Mouse (Mus musculus) intestine, embryonic 15.5 days (tissue): ENCODE results near the gene Stim1. TPM values are rescaled to one million over a fixed set of nuclear protein-coding genes. Genes with fewer than 3 reads are reported as not detected.

Experiments
- ATAC-seq: fragments of 200-750 bp; cut with Nextera tagmentation; 2 replicates; pipeline ENCODE4 v1.8.0; 2017; ENCODE audit warnings: moderate TSS enrichment, moderate library complexity
- H3K27ac ChIP-seq: fragments of 300-500 bp; sonication (generic); 2 replicates; pipeline ENCODE4 v1.5.1; 2015; ENCODE audit warnings: mild to moderate bottlenecking, inconsistent platforms
- H3K27me3 ChIP-seq: fragments of 300-500 bp; sonication (generic); replicated peaks from 2 replicates; pipeline ENCODE4 v1.6.1; 2015; ENCODE audit warnings: inconsistent platforms
- H3K36me3 ChIP-seq: fragments of 300-500 bp; sonication (generic); 2 replicates; pipeline ENCODE4 v1.6.1; 2015; ENCODE audit warnings: inconsistent platforms
- H3K4me1 ChIP-seq: fragments of 300-500 bp; sonication (generic); replicated peaks from 2 replicates; pipeline ENCODE4 v1.6.1; 2015; ENCODE audit warnings: inconsistent platforms
- H3K4me2 ChIP-seq: fragments of 300-500 bp; sonication (generic); replicated peaks from 2 replicates; pipeline ENCODE4 v1.6.1; 2015; ENCODE audit warnings: mild to moderate bottlenecking, inconsistent platforms
- H3K4me3 ChIP-seq: fragments of 300-500 bp; sonication (generic); replicated peaks from 2 replicates; pipeline ENCODE4 v1.5.1; 2015; ENCODE audit warnings: inconsistent platforms
- H3K9ac ChIP-seq: fragments of 300-500 bp; sonication (generic); 2 replicates; pipeline ENCODE4 v1.6.1; 2015; ENCODE audit warnings: inconsistent platforms
- H3K9me3 ChIP-seq: fragments of 300-500 bp; sonication (generic); 2 replicates; pipeline ENCODE4 v1.6.1; 2016; ENCODE audit warnings: inconsistent platforms
- WGBS: fragments of 180-500 bp; shearing (Covaris S2); methylation state at CpG from one replicate; pipeline ENCODE4 v1.1.7; 2015; 5-methylcytosine and 5-hydroxymethylcytosine counted together
- polyA plus RNA-seq: library from polyadenylated mRNA; unstranded; fragments of >200 nt; fragmentation: Nextera tagmentation; extraction: Ambion mirVana; gene quantifications from 2 replicates; pipeline ENCODE4 v1.2.1, GENCODE M21; 2015

Stim1 gene
- polyA plus RNA-seq, 1 experiment from 2014 or later: 20.1 TPM

DNA sequence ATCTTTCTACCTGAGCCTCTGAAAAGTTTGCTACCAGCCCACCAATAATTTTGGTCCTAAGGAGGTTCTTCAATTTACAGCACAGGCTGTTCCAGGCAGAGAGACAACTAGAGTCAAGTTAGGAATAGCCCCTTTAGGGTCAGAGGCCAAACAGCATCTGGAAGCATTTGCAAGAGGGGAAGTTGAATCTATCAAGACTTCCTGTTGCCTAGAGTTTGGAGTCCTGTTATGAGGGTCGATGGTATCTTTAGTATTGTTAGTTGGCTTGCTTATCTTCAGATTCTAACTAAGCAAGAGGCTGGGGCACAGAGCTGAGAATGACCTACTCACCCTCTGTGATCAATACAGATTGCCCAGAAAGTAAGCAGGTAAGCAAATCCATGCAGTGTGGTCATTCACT is 46.5 kb downstream of the Stim1 start:
- no peak overlapping the region for H3K4me3 ChIP-seq
- 55% methylated on average over 1 of the region's 1 CpGs for WGBS
- H3K9me3 ChIP-seq: no peaks in the 10 kb centered on the region
- no peaks in the 10 kb centered on the region for H3K27me3 ChIP-seq
- ATAC-seq: no peak
- H3K36me3 ChIP-seq: no peaks in the 10 kb centered on the region
- H3K4me2 ChIP-seq: no peak overlapping the region
- no peak overlapping the region for H3K9ac ChIP-seq
- no peak overlapping the region for H3K27ac ChIP-seq
- H3K4me1 ChIP-seq: no peaks in the 10 kb centered on the region

DNA sequence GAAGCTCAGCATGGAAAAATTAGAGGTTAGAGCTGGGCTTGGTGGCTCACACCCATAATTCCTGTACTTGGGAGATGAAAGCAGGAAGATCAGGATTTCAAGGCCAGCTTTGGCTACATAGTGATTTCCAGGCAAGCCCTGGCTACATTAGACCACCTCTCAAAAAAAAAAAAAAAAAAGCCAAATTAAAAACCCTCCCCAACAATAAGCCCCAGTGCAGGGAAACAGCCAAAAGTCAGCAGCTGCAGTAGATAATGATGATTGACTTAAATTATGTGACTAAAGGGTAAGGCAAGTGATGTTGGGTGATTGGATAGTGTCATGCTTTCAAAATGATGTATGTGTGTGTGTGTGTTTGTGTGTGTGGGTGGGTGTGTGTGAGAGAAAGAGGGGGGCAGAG is 47.3 kb downstream of the Stim1 start:
- no peak overlapping the region for H3K27ac ChIP-seq
- H3K9me3 ChIP-seq: no peaks in the 10 kb centered on the region
- no peak for ATAC-seq
- no peaks in the 10 kb centered on the region for H3K4me1 ChIP-seq
- H3K36me3 ChIP-seq: no peaks in the 10 kb centered on the region
- no peak overlapping the region for H3K4me2 ChIP-seq
- H3K4me3 ChIP-seq: no peak overlapping the region
- no peaks in the 10 kb centered on the region for H3K27me3 ChIP-seq
- no peak overlapping the region for H3K9ac ChIP-seq

DNA sequence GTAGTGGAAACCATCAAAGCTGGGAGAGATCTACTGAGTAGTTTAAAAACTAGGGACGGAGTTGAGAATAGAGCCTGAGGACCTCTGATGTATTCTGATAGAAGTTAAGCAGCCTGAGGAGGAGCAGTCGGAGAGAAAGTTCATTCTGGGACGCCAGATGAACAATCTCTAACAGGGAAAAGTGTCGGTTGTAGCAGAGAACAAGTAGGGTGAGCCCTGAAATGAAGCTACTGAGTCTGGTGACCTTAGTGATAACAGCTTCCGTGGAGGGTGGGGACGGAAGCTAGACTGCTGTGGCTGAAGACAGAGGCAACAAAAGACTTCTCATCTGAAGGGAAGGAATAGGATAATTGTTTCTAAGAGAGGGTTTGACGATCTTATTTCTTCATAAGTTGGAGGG is 47.8 kb downstream of the Stim1 start:
- Histone ChIP-seq H3K27ac (no peak overlapping the region), H3K36me3 (no peaks in the 10 kb centered on the region), H3K4me3 (no peak overlapping the region), H3K9me3 (no peaks in the 10 kb centered on the region), H3K4me1 (no peaks in the 10 kb centered on the region), H3K4me2 (no peak overlapping the region), H3K9ac (no peak overlapping the region), H3K27me3 (no peaks in the 10 kb centered on the region)
- peak; percentile 50 for ATAC-seq
- 48% methylated on average over 7 of the region's 7 CpGs for WGBS

DNA sequence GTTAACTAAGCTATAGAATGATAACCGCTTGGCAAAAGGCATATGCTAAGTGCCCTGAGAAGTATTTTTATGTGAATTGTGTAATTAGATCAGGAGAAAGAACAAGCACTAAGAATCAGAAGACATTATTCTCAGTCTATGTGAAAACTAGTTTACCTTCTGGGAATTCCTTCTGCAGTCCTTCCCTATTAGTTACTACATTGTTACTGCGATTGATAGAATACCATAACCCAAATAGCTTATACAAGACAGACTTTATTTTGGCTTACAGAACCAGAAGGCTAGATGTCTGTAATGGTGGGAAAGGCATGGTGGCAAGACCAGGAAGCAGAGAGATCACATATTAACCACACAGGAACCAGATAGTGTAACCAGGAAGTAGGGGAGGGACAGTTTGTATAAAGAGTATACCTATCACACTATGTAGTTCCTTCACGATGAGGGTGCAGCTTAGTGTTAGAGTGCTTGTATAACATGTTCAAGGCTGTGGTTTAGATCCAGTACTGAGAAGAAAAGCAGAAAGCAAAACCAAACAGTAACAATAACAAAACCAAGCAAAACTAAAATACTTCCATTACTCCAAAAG is 50.1 kb downstream of the Stim1 start:
- ATAC-seq: no peak
- no peak overlapping the region for H3K4me2 ChIP-seq
- H3K4me3 ChIP-seq: no peak overlapping the region
- WGBS: 89% methylated on average over 3 of the region's 3 CpGs
- H3K27me3 ChIP-seq: no peaks in the 10 kb centered on the region
- H3K27ac ChIP-seq: no peak overlapping the region
- no peaks in the 10 kb centered on the region for H3K4me1 ChIP-seq
- no peak overlapping the region for H3K9ac ChIP-seq
- H3K9me3 ChIP-seq: no peaks in the 10 kb centered on the region
- no peaks in the 10 kb centered on the region for H3K36me3 ChIP-seq

DNA sequence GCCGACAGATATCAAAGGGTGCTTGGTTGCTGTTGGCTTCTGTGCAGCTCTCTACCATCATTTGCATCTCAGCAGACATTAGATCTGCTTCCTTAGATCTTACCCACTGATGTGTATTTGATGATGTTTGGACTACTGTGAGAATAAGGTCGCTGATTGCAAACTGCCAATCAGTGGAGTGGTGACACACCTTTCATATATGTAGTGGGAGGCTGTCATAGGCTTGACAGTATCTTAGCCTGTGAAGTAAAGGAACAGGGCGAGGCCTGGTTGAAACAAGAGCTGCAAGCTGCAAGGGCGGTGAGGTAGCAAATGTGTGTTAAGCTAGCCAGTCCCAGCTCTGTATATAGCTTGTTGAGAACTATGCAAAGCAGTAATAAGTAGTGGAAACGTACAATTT is 54.5 kb downstream of the Stim1 start:
- Histone ChIP-seq H3K4me1 (no peaks in the 10 kb centered on the region), H3K27me3 (no peaks in the 10 kb centered on the region), H3K4me3 (no peak overlapping the region), H3K4me2 (no peak overlapping the region), H3K9ac (no peak overlapping the region), H3K27ac (no peak overlapping the region), H3K9me3 (no peaks in the 10 kb centered on the region), H3K36me3 (no peaks in the 10 kb centered on the region)
- no peak for ATAC-seq
- WGBS: 79% methylated on average over 5 of the region's 5 CpGs

DNA sequence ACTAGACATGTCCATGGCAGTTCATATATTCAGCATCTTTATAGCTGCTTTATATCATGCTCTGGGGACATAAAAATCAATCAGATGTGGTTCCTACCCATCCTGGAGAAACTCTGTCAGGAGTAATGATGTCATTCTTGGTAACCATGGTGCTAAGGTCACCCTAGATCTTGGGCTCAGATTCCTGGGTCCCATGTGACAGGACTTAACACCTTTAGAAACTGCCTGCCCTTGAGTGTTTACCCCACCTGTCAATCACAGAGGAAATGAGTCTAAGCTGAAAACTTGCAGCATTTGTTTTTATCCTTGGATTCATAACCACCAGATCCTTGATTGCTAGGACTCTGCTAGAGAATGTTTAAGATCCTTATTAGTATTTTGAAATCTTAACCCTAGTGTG is 58.7 kb downstream of the Stim1 start:
- Histone ChIP-seq H3K9ac (no peak overlapping the region), H3K27me3 (no peaks in the 10 kb centered on the region), H3K4me2 (no peak overlapping the region), H3K27ac (no peak overlapping the region), H3K9me3 (no peaks in the 10 kb centered on the region), H3K4me1 (no peaks in the 10 kb centered on the region), H3K4me3 (no peak overlapping the region), H3K36me3 (no peaks in the 10 kb centered on the region)
- no peak for ATAC-seq

DNA sequence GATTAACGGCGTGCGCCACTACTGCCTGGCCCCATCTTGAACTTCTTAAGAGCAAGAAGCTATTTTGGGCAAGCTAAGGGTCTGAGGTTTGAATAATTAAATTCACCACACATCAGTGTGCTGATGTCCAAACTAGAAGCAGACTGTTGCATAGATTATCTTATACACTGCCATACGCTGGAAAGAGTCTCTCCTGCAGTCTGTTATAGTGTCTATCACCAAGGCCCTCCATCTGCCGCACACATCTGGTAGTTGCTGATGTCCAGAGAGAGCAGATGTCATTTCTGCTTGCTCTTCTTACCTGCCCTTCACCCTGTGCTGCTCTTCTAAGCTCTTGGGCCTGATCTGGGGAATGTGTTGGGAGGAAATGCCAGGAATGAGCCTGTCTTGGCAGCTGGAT is 62.7 kb downstream of the Stim1 start:
- no peak overlapping the region for H3K27ac ChIP-seq
- WGBS: 91% methylated on average over 5 of the region's 5 CpGs
- H3K27me3 ChIP-seq: no peaks in the 10 kb centered on the region
- H3K4me1 ChIP-seq: no peaks in the 10 kb centered on the region
- no peaks in the 10 kb centered on the region for H3K9me3 ChIP-seq
- no peak for ATAC-seq
- no peaks in the 10 kb centered on the region for H3K36me3 ChIP-seq
- H3K4me2 ChIP-seq: no peak overlapping the region
- H3K4me3 ChIP-seq: no peak overlapping the region
- no peak overlapping the region for H3K9ac ChIP-seq

DNA sequence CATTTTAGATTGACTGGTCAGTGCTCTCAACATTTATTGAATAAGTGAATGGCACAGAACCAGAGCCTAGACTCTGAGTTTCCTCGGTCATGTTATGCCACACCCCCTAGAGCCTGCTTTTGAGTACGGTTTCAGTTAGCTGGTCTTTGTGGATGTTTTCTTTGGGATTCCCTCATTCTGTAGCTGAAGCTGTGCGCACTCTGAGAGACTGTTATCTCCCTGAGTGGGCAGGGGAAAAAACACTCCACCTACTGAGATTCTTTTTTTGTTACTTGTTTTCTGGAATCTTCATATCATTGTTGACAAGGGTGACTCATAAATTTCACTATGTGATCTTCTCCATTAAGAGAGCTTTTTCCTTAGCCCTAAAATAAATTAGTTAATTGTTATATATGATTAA is 63.9 kb downstream of the Stim1 start:
- H3K27me3 ChIP-seq: no peaks in the 10 kb centered on the region
- H3K9ac ChIP-seq: no peak overlapping the region
- WGBS: 64% methylated on average over 3 of the region's 3 CpGs
- no peak overlapping the region for H3K4me2 ChIP-seq
- no peaks in the 10 kb centered on the region for H3K4me1 ChIP-seq
- no peak for ATAC-seq
- no peak overlapping the region for H3K4me3 ChIP-seq
- no peaks in the 10 kb centered on the region for H3K9me3 ChIP-seq
- H3K27ac ChIP-seq: no peak overlapping the region
- H3K36me3 ChIP-seq: no peaks in the 10 kb centered on the region

DNA sequence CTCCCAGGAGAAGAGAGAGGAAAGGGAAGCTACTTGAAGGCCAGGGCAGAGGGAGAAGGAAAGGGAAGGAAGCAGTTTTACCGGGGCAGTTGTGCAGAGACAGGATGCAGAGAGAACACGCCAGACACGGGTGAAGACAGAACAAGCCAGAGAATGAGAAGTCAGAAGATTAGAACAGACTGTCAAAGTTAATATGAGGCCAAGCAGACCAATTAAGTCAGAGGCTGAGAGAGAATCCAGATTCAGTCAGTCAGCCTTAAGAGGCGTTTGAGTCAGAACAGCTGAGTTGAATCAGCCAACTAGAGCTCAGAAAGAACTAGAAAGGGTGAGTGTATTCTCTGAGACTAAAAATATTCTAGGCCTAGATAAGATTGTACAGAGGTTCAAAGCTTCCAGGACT is 66.1 kb downstream of the Stim1 start:
- no peak overlapping the region for H3K27ac ChIP-seq

DNA sequence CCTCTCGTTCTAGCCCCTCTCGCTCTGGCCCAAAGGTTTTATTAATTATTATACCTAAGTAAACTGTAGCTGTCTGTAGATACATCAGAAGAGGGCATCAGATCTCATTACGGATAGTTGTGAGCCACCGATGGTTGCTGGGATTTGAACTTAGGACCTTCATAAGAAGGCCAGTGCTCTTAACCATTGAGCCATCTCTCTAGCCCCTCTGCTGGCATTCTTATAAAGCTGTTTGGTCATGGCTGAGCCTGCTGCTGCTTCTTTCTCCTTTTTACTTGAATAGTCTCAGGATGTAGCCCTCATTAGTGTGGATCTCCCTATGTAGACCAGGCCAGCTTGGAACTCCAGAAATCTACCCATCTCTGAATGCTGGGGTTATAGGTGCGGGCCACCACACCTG is 69.7 kb downstream of the Stim1 start:
- H3K27ac ChIP-seq: no peak overlapping the region

More for the DNA sequence above, 66.1 kb downstream of the Stim1 start:
- Histone ChIP-seq H3K4me3 (no peak overlapping the region), H3K9me3 (no peaks in the 10 kb centered on the region), H3K27me3 (no peaks in the 10 kb centered on the region), H3K4me2 (no peak overlapping the region), H3K36me3 (no peaks in the 10 kb centered on the region), H3K4me1 (no peaks in the 10 kb centered on the region), H3K9ac (no peak overlapping the region)
- no peak for ATAC-seq
- 36% methylated on average over 4 of the region's 4 CpGs for WGBS

DNA sequence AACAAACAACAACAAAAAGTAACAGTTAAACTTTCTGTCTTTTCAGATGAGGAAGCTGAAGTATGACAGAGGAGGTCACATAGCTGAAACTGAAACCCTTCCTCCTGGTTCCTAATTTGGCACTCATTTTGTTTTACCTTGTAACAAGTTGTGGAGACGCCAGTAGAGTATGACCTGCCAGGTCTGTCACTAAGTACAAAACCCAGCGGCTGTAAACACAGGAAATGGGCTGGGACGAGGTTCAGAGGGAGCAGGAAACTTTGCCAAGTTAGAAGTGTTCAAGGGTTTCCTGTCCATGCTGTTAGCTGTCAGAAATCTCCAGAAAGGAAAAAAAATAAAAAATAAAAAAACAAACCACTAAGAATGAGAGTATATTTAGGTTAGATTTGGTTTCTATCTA is 70.3 kb downstream of the Stim1 start:
- no peak for ATAC-seq
- no peak overlapping the region for H3K9ac ChIP-seq
- H3K27ac ChIP-seq: no peak overlapping the region
- 21% methylated on average over 3 of the region's 3 CpGs for WGBS
- H3K4me1 ChIP-seq: no peaks in the 10 kb centered on the region
- no peaks in the 10 kb centered on the region for H3K36me3 ChIP-seq
- H3K4me3 ChIP-seq: no peak overlapping the region
- H3K9me3 ChIP-seq: no peaks in the 10 kb centered on the region
- H3K4me2 ChIP-seq: no peak overlapping the region
- H3K27me3 ChIP-seq: no peaks in the 10 kb centered on the region

More for the DNA sequence above, 69.7 kb downstream of the Stim1 start:
- Histone ChIP-seq H3K4me3 (no peak overlapping the region), H3K36me3 (no peaks in the 10 kb centered on the region), H3K9ac (no peak overlapping the region), H3K9me3 (no peaks in the 10 kb centered on the region), H3K27me3 (no peaks in the 10 kb centered on the region), H3K4me1 (no peaks in the 10 kb centered on the region), H3K4me2 (no peak overlapping the region)
- WGBS: 94% methylated on average over 5 of the region's 5 CpGs
- ATAC-seq: no peak

DNA sequence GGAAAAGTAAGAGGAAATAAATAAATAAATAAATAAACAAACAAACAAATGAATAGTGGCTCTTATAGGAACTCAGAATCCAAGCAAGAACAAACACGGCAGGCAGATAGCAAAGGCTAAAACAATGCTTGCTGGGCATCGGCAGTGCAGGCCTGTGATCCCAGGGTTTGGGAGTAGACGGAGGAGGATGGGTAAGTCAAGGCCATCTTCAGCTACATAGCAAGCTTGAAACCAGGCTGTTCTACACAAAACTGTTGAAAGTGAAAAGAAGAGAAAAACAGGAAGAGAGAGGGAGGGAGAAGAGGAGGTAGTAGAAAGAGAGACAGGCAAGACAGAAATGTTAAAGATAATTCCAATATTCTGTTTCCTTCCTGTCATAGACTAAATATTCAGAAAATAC is 71.3 kb downstream of the Stim1 start:
- no peak overlapping the region for H3K4me2 ChIP-seq
- WGBS: 70% methylated on average over 3 of the region's 3 CpGs
- H3K27me3 ChIP-seq: no peaks in the 10 kb centered on the region
- no peaks in the 10 kb centered on the region for H3K4me1 ChIP-seq
- H3K36me3 ChIP-seq: no peaks in the 10 kb centered on the region
- H3K9me3 ChIP-seq: no peaks in the 10 kb centered on the region
- H3K9ac ChIP-seq: no peak overlapping the region
- H3K4me3 ChIP-seq: no peak overlapping the region
- no peak overlapping the region for H3K27ac ChIP-seq
- no peak for ATAC-seq

DNA sequence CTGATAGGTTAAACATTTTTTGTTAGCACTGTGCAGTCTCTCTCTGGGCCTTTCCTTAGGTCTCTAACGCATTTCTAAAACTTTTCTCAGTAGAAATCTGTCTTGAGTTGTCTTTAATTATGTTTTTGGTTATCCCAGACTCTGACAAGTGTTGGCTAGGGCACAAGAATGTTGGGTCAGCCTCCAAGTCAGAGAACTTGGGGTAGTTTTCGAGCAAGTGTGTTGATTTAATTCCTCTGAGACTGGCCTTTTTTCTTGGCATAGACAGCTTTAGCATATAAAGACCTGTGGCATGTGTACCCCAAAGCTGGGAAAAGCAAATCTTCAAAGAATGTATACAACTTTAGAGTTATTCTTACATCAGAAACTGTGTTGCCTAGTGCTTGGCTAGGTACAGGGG is 78.3 kb downstream of the Stim1 start:
- WGBS: 48% methylated on average over 2 of the region's 2 CpGs
- Histone ChIP-seq H3K9ac (no peak overlapping the region), H3K9me3 (no peaks in the 10 kb centered on the region), H3K27me3 (no peaks in the 10 kb centered on the region), H3K4me3 (no peak overlapping the region), H3K4me2 (no peak overlapping the region), H3K36me3 (no peaks in the 10 kb centered on the region), H3K27ac (no peak overlapping the region), H3K4me1 (no peaks in the 10 kb centered on the region)
- no peak for ATAC-seq

DNA sequence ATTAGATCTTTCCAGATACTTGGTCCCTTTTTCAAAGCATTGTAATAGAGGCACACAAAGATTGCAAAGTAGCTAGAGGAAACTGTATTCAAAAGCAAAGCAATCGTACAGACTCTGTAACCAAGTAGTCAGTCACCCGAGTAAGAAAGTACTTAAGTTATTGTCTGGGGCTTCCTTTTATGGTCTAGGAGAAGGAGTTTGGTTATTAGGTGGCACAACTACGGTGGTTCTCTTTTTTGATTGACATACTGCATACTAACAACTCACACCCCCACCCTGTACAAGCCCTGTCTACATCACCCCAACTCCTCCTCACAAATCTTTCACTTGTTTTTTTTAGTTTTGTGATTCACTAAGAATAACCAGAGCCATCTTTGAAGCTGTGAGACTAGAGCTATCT is 79.7 kb downstream of the Stim1 start:
- Histone ChIP-seq H3K4me2 (no peak overlapping the region), H3K4me3 (no peak overlapping the region), H3K9me3 (no peaks in the 10 kb centered on the region), H3K9ac (no peak overlapping the region), H3K27ac (no peak overlapping the region), H3K27me3 (no peaks in the 10 kb centered on the region), H3K4me1 (no peaks in the 10 kb centered on the region), H3K36me3 (no peaks in the 10 kb centered on the region)
- 70% methylated on average over 3 of the region's 3 CpGs for WGBS
- ATAC-seq: no peak
